Mouse (Mus musculus) CH12.LX (cell line): Measurements from ENCODE around the gene Dnah12. TPM values are rescaled to one million over a fixed set of nuclear protein-coding genes. Genes with fewer than 3 reads are reported as not detected.

Experiments used
- DNase-seq: peaks from one replicate; pipeline ENCODE4 v3.0.0-alpha.2; 2013; ENCODE audit errors: extremely low read depth
- H3K27ac ChIP-seq: 2 replicates; pipeline ENCODE4 v1.5.1; 2012; ENCODE audit warnings: low read depth, mild to moderate bottlenecking, control low read depth, moderate library complexity; ENCODE audit not compliant: insufficient read depth
- H3K27me3 ChIP-seq: replicated peaks from 2 replicates; pipeline ENCODE3; 2012; ENCODE audit warnings: inconsistent platforms
- H3K36me3 ChIP-seq, 2 experiments: replicated peaks in 1 of 2; 2 replicates each; pipeline versions ENCODE3 to v1.6.1; 2012; ENCODE audit warnings: inconsistent platforms in 1 of 2, low read length in 1 of 2, mild to moderate bottlenecking in 1 of 2, mixed read lengths in 1 of 2, moderate library complexity in 1 of 2; ENCODE audit not compliant: control insufficient read depth in 1 of 2, insufficient read depth in 1 of 2
- H3K4me1 ChIP-seq, 2 experiments: 2 replicates each; pipeline ENCODE4 v1.6.1; 2012; ENCODE audit warnings: inconsistent platforms in 1 of 2, moderate library complexity in 1 of 2; ENCODE audit not compliant: insufficient read depth in 2 of 2, control insufficient read depth in 1 of 2
- H3K4me2 ChIP-seq: 2 replicates; pipeline ENCODE4 v1.6.1; 2012; ENCODE audit warnings: low read depth, mild to moderate bottlenecking, control low read depth; ENCODE audit not compliant: poor library complexity, insufficient read depth, severe bottlenecking
- H3K4me3 ChIP-seq, 3 experiments: fragments of 150-350 bp in 1 of 3; sonication (generic) in 1 of 3; replicated peaks in 1 of 3; 2 replicates each; pipeline versions ENCODE3 to v1.5.1; 2011 to 2012; ENCODE audit warnings: low read depth in 2 of 3, low read length in 2 of 3, mild to moderate bottlenecking in 2 of 3, moderate library complexity in 2 of 3, control low read depth in 1 of 3, improper control_type of control experiment in 1 of 3, inconsistent platforms in 1 of 3, mixed read lengths in 1 of 3; ENCODE audit not compliant: poor library complexity in 1 of 3
- H3K79me2 ChIP-seq: replicated peaks from 2 replicates; pipeline ENCODE4 v1.6.1; 2012; ENCODE audit warnings: mild to moderate bottlenecking, moderate library complexity; ENCODE audit not compliant: control insufficient read depth, poor library complexity, insufficient read depth, severe bottlenecking; ENCODE audit errors: extremely low read depth
- H3K9ac ChIP-seq: 2 replicates; pipeline ENCODE4 v1.6.1; 2012; ENCODE audit warnings: low read depth, mild to moderate bottlenecking, control low read depth, moderate library complexity; ENCODE audit not compliant: insufficient read depth
- H3K9me3 ChIP-seq: replicated peaks from 2 replicates; pipeline ENCODE3; 2012; ENCODE audit warnings: low read length, inconsistent platforms, mixed read lengths
- CHD1 ChIP-seq: IDR thresholded peaks from 2 replicates; pipeline ENCODE4 v1.6.1; 2012; ENCODE audit warnings: low read depth, low read length, improper control_type of control experiment, inconsistent platforms
- CTCF ChIP-seq, 2 experiments: IDR thresholded peaks in 1 of 2; conservative IDR thresholded peaks in 1 of 2; 2 replicates each; pipeline ENCODE4 v1.5.1; 2011 to 2012; ENCODE audit warnings: low read depth in 2 of 2, low read length in 2 of 2, improper control_type of control experiment in 1 of 2, inconsistent platforms in 1 of 2, mild to moderate bottlenecking in 1 of 2, moderate library complexity in 1 of 2
- E2F4 ChIP-seq: IDR thresholded peaks from 2 replicates; pipeline ENCODE4 v1.6.1; 2011; ENCODE audit warnings: low read depth, low read length, improper control_type of control experiment; ENCODE audit not compliant: insufficient replicate concordance
- ELF1 ChIP-seq: IDR thresholded peaks from 2 replicates; pipeline ENCODE4 v1.6.1; 2014; ENCODE audit warnings: low read depth, mild to moderate bottlenecking, inconsistent platforms, low read length, improper control_type of control experiment
- ETS1 ChIP-seq: conservative IDR thresholded peaks from 2 replicates; pipeline ENCODE4 v1.6.1; 2012; ENCODE audit warnings: low read depth, mild to moderate bottlenecking, inconsistent platforms, low read length, improper control_type of control experiment, moderate library complexity
- GABPA ChIP-seq: IDR thresholded peaks from 2 replicates; pipeline ENCODE4 v1.6.1; 2012; ENCODE audit warnings: low read depth, low read length, improper control_type of control experiment, inconsistent platforms; ENCODE audit not compliant: insufficient replicate concordance
- HCFC1 ChIP-seq: IDR thresholded peaks from 2 replicates; pipeline ENCODE4 v1.6.1; 2012; ENCODE audit warnings: low read depth, mild to moderate bottlenecking, inconsistent platforms, low read length, improper control_type of control experiment
- JUN ChIP-seq: IDR thresholded peaks from 2 replicates; pipeline ENCODE4 v1.6.1; 2011; ENCODE audit warnings: low read depth, mild to moderate bottlenecking, low read length, improper control_type of control experiment, moderate library complexity; ENCODE audit not compliant: insufficient read depth
- JUND ChIP-seq: conservative IDR thresholded peaks from 2 replicates; pipeline ENCODE4 v1.6.1; 2011; ENCODE audit warnings: low read depth, low read length, improper control_type of control experiment
- KAT2A ChIP-seq: IDR thresholded peaks from 2 replicates; pipeline ENCODE4 v1.6.1; 2012; ENCODE audit warnings: low read length, improper control_type of control experiment, inconsistent platforms; ENCODE audit not compliant: insufficient replicate concordance
- MEF2A ChIP-seq: IDR thresholded peaks from 2 replicates; pipeline ENCODE4 v1.6.1; 2014; ENCODE audit warnings: low read depth, mild to moderate bottlenecking, inconsistent platforms, low read length, improper control_type of control experiment, borderline replicate concordance
- MYC ChIP-seq: IDR thresholded peaks from 2 replicates; pipeline ENCODE4 v1.6.1; 2011; ENCODE audit warnings: low read depth, mild to moderate bottlenecking, improper control_type of control experiment, low read length
- NELFE ChIP-seq: IDR thresholded peaks from 2 replicates; pipeline ENCODE4 v1.6.1; 2011; ENCODE audit warnings: low read depth, low read length, improper control_type of control experiment
- NRF1 ChIP-seq: IDR thresholded peaks from 2 replicates; pipeline ENCODE4 v1.6.1; 2014; ENCODE audit warnings: low read depth, mild to moderate bottlenecking, inconsistent platforms, low read length, improper control_type of control experiment, moderate library complexity
- PAX5 ChIP-seq: IDR thresholded peaks from 2 replicates; pipeline ENCODE4 v1.6.1; 2012; ENCODE audit warnings: low read length, inconsistent platforms, mixed read lengths
- POLR2AphosphoS2 ChIP-seq: IDR thresholded peaks from 2 replicates; pipeline ENCODE4 v1.6.1; 2011; ENCODE audit warnings: low read depth, low read length, improper control_type of control experiment
- RAD21 ChIP-seq: IDR thresholded peaks from 2 replicates; pipeline ENCODE4 v1.6.1; 2011; ENCODE audit warnings: low read depth, mild to moderate bottlenecking, low read length, improper control_type of control experiment, moderate library complexity
- RCOR1 ChIP-seq: conservative IDR thresholded peaks from 2 replicates; pipeline ENCODE4 v1.6.1; 2012; ENCODE audit warnings: low read depth, mild to moderate bottlenecking, inconsistent platforms, low read length, improper control_type of control experiment
- SIN3A ChIP-seq: IDR thresholded peaks from 2 replicates; pipeline ENCODE4 v1.6.1; 2012; ENCODE audit warnings: low read length, improper control_type of control experiment, inconsistent platforms
- SMC3 ChIP-seq: IDR thresholded peaks from 2 replicates; pipeline ENCODE4 v1.6.1; 2011; ENCODE audit warnings: low read depth, low read length, improper control_type of control experiment
- TBP ChIP-seq: conservative IDR thresholded peaks from 2 replicates; pipeline ENCODE4 v1.6.1; 2011; ENCODE audit warnings: low read depth, low read length, improper control_type of control experiment
- TCF12 ChIP-seq: IDR thresholded peaks from 2 replicates; pipeline ENCODE4 v1.6.1; 2014; ENCODE audit warnings: low read depth, mild to moderate bottlenecking, inconsistent platforms, low read length, improper control_type of control experiment
- UBTF ChIP-seq: IDR thresholded peaks from 2 replicates; pipeline ENCODE4 v1.6.1; 2012; ENCODE audit warnings: low read depth, mild to moderate bottlenecking, inconsistent platforms, low read length, improper control_type of control experiment, moderate library complexity
- USF2 ChIP-seq: conservative IDR thresholded peaks from 2 replicates; pipeline ENCODE4 v1.6.1; 2011; ENCODE audit warnings: low read depth, low read length, improper control_type of control experiment
- ZC3H11A ChIP-seq: IDR thresholded peaks from 2 replicates; pipeline ENCODE4 v1.6.1; 2012; ENCODE audit warnings: low read depth, mild to moderate bottlenecking, inconsistent platforms, low read length, improper control_type of control experiment
- dilution Hi-C: fragments of 300-500 bp; cut with MboI; formaldehyde crosslinking; loops from 2 replicates; pipeline ENCODE4 v1.14.3; 2020; ENCODE audit warnings: low sequenced_read_pairs; ENCODE audit not compliant: extremely low pct_unique_long_range_greater_than_20kb, extremely low pct_ligation_motif_present
- in situ Hi-C: fragments of 300-500 bp; cut with MboI; formaldehyde crosslinking; loops from 3 replicates; pipeline ENCODE4 v1.14.3; 2019; ENCODE audit warnings: low sequenced_read_pairs, low pct_ligation_motif_present, low pct_unique_long_range_greater_than_20kb, mixed read lengths
- polyA plus RNA-seq: library from polyadenylated mRNA; unstranded; fragments of >175 nt; gene quantifications from 2 replicates; pipeline ENCODE4 v1.2.1, GENCODE M21; 2012; ENCODE audit warnings: low read depth; ENCODE audit not compliant: insufficient read length
- total RNA-seq, 2 experiments: library from RNA; depleted of rRNA; stranded (reverse); fragments of 300-350 nt in 1 of 2; fragments of >200 nt in 1 of 2; gene quantifications; 2 replicates each; pipeline ENCODE4 v1.2.3; 2012 to 2014

Gene Dnah12
- total and polyA plus RNA-seq, 3 experiments = 0.04 to 0.13 (median 0.04) TPM

DNA sequence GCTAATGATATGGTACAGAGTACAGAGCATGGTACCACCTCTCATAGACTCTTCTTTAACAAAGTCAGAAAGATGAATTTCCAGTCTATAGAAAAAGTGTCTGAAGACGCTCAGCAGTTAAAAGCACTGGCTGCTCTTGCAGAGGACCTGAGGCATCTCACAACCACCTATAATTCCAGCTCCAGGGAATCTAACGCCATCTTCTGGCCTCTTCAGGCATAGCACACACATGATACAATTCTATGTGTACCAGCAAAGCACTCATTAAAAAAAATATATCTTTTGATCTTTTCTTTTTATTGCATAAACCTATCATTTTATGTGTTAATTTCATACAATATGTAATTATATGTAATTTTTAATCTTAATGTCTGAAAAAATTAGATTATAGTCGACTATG is 121.8 kb downstream of the Dnah12 start:
- Histone ChIP-seq H3K79me2 (no peaks in the 10 kb centered on the region), H3K4me3 (no peak overlapping the region), H3K9ac (no peak overlapping the region), H3K4me1 (peaks cover 4 to 9% of the 10 kb centered on the region in 2 experiments; a peak in 3 of 4 replicates), H3K4me2 (no peak overlapping the region), H3K9me3 (no peaks in the 10 kb centered on the region), H3K36me3 (no peaks in the 10 kb centered on the region), H3K27me3 (no peaks in the 10 kb centered on the region), H3K27ac (no peak overlapping the region)
- peak; percentile 45 for DNase-seq
- TF ChIP-seq KAT2A = no peak
- no peak for TF ChIP-seq GABPA
- peak; percentile 62 for TF ChIP-seq RAD21
- TF ChIP-seq TBP = no peak
- no peak for TF ChIP-seq POLR2AphosphoS2
- no peak for TF ChIP-seq NRF1
- TF ChIP-seq CTCF (conservative IDR thresholded peaks at IDR 0.05 in 1 of 2, IDR thresholded peaks at IDR 0.05 in 1 of 2; ENCODE audit: low read depth in 2 of 2, low read length in 2 of 2) = peak; percentile 30 to 66; a peak in 3 of 4 replicates
- no peak for TF ChIP-seq SIN3A
- no peak; the same call in 1 of the 2 replicates for TF ChIP-seq ZC3H11A
- no peak for TF ChIP-seq E2F4
- no peak for TF ChIP-seq ETS1
- TF ChIP-seq NELFE = no peak
- TF ChIP-seq SMC3 = peak; percentile 67
- no peak for TF ChIP-seq JUND
- no peak for TF ChIP-seq PAX5
- TF ChIP-seq MYC = no peak
- no peak for TF ChIP-seq CHD1
- TF ChIP-seq USF2 = no peak
- no peak for TF ChIP-seq UBTF
- dilution Hi-C loops (no loop called here), in situ Hi-C loops (loop anchor here (10.0 kb wide), 3 partner anchors 60 to 320 kb away; partner anchors contain the start of gene Dnah12)

DNA sequence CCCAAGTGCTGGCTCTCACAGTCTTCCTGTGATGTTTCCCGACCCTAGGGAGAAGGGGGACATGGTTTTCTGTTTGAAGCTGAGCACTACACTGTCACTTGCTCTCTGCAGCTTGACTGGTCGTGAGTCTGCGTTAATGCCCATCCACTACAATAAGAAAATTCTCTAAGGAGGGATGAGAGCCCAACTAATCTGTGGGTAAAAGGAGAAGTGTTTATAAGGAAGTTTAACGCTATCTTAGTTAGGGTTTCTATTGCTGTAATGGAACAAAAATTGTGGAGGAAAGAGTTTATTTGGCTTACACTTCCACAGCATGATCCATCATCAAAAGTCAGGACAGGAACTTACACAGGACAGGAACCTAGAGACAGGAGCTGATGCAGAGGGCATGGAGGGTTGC is 123.7 kb downstream of the Dnah12 start:
- no peak overlapping the region for H3K27ac ChIP-seq
- H3K36me3 ChIP-seq = no peaks in the 10 kb centered on the region
- in situ Hi-C loops (loop anchor here (10.0 kb wide), 3 partner anchors 62 to 322 kb away; partner anchors contain the start of gene Dnah12), dilution Hi-C loops (no loop called here)
- no peak overlapping the region for H3K4me2 ChIP-seq
- H3K27me3 ChIP-seq = no peaks in the 10 kb centered on the region
- H3K9me3 ChIP-seq = no peaks in the 10 kb centered on the region
- H3K4me1 ChIP-seq = peaks cover 4 to 9% of the 10 kb centered on the region in 2 experiments; a peak in 3 of 4 replicates
- DNase-seq = no peak
- no peaks in the 10 kb centered on the region for H3K79me2 ChIP-seq
- no peak overlapping the region for H3K4me3 ChIP-seq
- no peak overlapping the region for H3K9ac ChIP-seq
- TF ChIP-seq JUN (no peak), TBP (no peak), ELF1 (no peak), KAT2A (no peak), HCFC1 (no peak), MEF2A (no peak), TCF12 (no peak), RCOR1 (no peak)
